Mouse (Mus musculus): ENCODE results near the gene 3110009E18Rik. TPM values are rescaled to one million over a fixed set of nuclear protein-coding genes. Genes with fewer than 3 reads are reported as not detected.

3110009E18Rik gene
- polyA plus RNA-seq, 1 experiment = 5.1 TPM

- H3K27me3 ChIP-seq (replicated peaks; ENCODE audit: control insufficient read depth, insufficient read depth, low read length) = no peaks in the 10 kb centered on the region
- H3K36me3 ChIP-seq (ENCODE audit: control insufficient read depth, insufficient read depth, low read length) = no peaks in the 10 kb centered on the region
- H3K4me1 ChIP-seq (ENCODE audit: control insufficient read depth, insufficient read depth, low read length) = no peaks in the 10 kb centered on the region
- no peak for DNase-seq
- no peak overlapping the region for H3K4me3 ChIP-seq (ENCODE audit: insufficient read depth, low read depth, low read length)
- no peak overlapping the region for H3K27ac ChIP-seq (ENCODE audit: insufficient read depth, low read depth, low read length)
- WGBS = 73% methylated on average over 6 of the region's 6 CpGs
- TF ChIP-seq POLR2A (IDR thresholded peaks at IDR 0.05; ENCODE audit: low read depth, low read length) (no peak), CTCF (conservative IDR thresholded peaks at IDR 0.05; ENCODE audit: insufficient read depth, insufficient read length, low read depth, low read length) (no peak)
Measured at GRCm38 (mm10) chr1:120232170-120232569, 111.2 kb downstream of the 3110009E18Rik start.

DNA sequence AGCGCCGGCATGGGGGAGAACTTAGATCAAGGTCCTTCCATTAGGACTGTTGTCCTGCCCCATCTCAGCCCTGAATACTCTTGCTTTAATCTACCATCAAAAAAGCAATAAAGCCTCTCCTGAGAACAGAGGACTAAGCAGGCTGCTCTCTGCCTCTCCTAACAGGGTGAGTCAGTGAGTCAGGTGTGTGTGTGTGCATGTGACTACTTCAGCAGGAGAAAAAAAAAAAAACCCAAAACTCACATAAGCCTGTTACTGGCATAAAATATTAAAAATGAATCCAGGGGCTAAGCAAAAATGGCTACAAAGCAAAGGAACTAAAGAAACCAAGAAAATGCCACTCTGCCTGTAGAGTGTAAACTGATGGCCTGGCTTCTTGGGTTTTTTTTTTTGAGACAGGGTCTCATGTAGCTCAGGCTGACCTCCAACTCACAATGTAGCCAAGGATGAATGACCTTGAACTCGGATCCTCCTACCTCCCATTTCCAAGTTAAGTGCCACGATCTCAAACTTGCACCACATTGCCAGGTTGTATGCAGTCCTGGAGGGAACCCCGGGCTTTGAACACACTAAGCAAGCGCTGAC is 114.7 kb downstream of the 3110009E18Rik start:
- DNase-seq = no peak
- TF ChIP-seq POLR2A (IDR thresholded peaks at IDR 0.05; ENCODE audit: low read depth, low read length) = no peak
- no peak for TF ChIP-seq CTCF (conservative IDR thresholded peaks at IDR 0.05; ENCODE audit: insufficient read depth, insufficient read length, low read depth, low read length)
- Histone ChIP-seq H3K36me3 (ENCODE audit: control insufficient read depth, insufficient read depth, low read length) (no peaks in the 10 kb centered on the region), H3K4me3 (ENCODE audit: insufficient read depth, low read depth, low read length) (no peak overlapping the region), H3K27me3 (replicated peaks; ENCODE audit: control insufficient read depth, insufficient read depth, low read length) (no peaks in the 10 kb centered on the region), H3K27ac (ENCODE audit: insufficient read depth, low read depth, low read length) (no peak overlapping the region), H3K4me1 (ENCODE audit: control insufficient read depth, insufficient read depth, low read length) (no peaks in the 10 kb centered on the region)
- 85% methylated on average over 6 of the region's 6 CpGs for WGBS

DNA sequence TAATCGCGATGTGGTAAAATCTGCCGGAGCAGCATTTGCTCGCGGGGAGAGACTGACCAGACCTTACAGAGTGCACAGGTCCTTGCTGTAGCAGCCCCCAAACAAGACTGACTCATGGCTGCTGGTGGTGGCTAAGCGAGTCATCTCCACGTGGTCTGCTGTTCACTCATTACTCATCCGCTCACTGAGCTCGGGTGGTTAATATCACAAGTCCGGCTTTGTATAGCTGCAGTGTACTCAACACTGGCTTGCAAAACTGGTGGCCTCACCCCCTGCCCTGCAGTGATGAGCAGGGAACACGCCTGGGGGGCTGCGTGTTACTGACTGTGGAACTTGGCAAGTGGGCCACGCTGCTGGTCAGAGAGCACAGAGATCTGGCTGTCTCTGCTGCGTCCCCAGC is 115.4 kb downstream of the 3110009E18Rik start:
- no peak for DNase-seq
- WGBS = 88% methylated on average over 14 of the region's 14 CpGs
- Histone ChIP-seq H3K4me3 (ENCODE audit: insufficient read depth, low read depth, low read length) (no peak overlapping the region), H3K27me3 (replicated peaks; ENCODE audit: control insufficient read depth, insufficient read depth, low read length) (no peaks in the 10 kb centered on the region), H3K27ac (ENCODE audit: insufficient read depth, low read depth, low read length) (no peak overlapping the region), H3K4me1 (ENCODE audit: control insufficient read depth, insufficient read depth, low read length) (no peaks in the 10 kb centered on the region), H3K36me3 (ENCODE audit: control insufficient read depth, insufficient read depth, low read length) (no peaks in the 10 kb centered on the region)
- TF ChIP-seq POLR2A (IDR thresholded peaks at IDR 0.05; ENCODE audit: low read depth, low read length) (no peak), CTCF (conservative IDR thresholded peaks at IDR 0.05; ENCODE audit: insufficient read depth, insufficient read length, low read depth, low read length) (no peak)

DNA sequence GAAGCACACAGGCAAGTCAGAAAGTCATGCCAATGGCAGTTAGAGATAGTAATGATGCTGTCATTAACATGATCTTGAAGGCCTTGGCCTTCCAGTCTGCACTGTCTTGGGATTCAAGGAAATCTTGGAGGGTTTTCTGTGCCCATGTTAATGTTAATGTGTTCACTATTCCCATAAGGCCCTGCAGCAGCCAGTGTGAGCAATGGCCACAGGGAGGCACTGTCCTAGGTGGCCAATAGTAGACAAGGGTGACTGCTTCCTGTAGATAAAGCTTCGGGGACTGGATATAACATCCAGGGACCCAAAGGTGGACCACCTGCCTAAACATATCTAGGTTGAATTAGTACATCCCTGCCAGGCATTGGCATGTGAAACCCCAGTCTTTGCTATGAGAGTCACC is 116.1 kb downstream of the 3110009E18Rik start:
- TF ChIP-seq CTCF (conservative IDR thresholded peaks at IDR 0.05; ENCODE audit: insufficient read depth, insufficient read length, low read depth, low read length) (peak; percentile 28; the same call in 1 of the 2 replicates), POLR2A (IDR thresholded peaks at IDR 0.05; ENCODE audit: low read depth, low read length) (no peak)
- WGBS = 81% methylated on average over 1 of the region's 1 CpGs

More for the DNA sequence above, 116.1 kb downstream of the 3110009E18Rik start:
- Histone ChIP-seq H3K4me1 (ENCODE audit: control insufficient read depth, insufficient read depth, low read length) (no peaks in the 10 kb centered on the region), H3K36me3 (ENCODE audit: control insufficient read depth, insufficient read depth, low read length) (no peaks in the 10 kb centered on the region), H3K27me3 (replicated peaks; ENCODE audit: control insufficient read depth, insufficient read depth, low read length) (no peaks in the 10 kb centered on the region), H3K27ac (ENCODE audit: insufficient read depth, low read depth, low read length) (no peak overlapping the region), H3K4me3 (ENCODE audit: insufficient read depth, low read depth, low read length) (no peak overlapping the region)
- DNase-seq = no peak

Other genes starting within 250 kb of the 3110009E18Rik start
- gene Tmem177, start 208.0 kb upstream of the 3110009E18Rik start, polyA plus RNA-seq (2012; rRNA removed) = 7.8 and 8.3 TPM in 2 replicates
- not detected in 2 replicates for gene Cfap221, start 124.0 kb upstream of the 3110009E18Rik start, polyA plus RNA-seq (2012; rRNA removed)
- gene Sctr, start 114.3 kb upstream of the 3110009E18Rik start, polyA plus RNA-seq (2012; rRNA removed) = 1.4 and 2.0 TPM in 2 replicates
- 232 and 266 TPM in 2 replicates for gene Tmem37, start 47.1 kb upstream of the 3110009E18Rik start, polyA plus RNA-seq (2012; rRNA removed)
- 1,108 and 1,337 TPM in 2 replicates for gene Dbi, start 109 bp upstream of the 3110009E18Rik start, polyA plus RNA-seq (2012; rRNA removed)
- gene Steap3, start 151.5 kb downstream of the 3110009E18Rik start, polyA plus RNA-seq (2012; rRNA removed) = 25.1 and 47.7 TPM in 2 replicates
- gene C1ql2, start 219.4 kb downstream of the 3110009E18Rik start, polyA plus RNA-seq (2012; rRNA removed) = 0.08 TPM in 1 of 2 replicates, not detected in the other